Mouse (Mus musculus): ENCODE results near the gene Gm11273.

DNA sequence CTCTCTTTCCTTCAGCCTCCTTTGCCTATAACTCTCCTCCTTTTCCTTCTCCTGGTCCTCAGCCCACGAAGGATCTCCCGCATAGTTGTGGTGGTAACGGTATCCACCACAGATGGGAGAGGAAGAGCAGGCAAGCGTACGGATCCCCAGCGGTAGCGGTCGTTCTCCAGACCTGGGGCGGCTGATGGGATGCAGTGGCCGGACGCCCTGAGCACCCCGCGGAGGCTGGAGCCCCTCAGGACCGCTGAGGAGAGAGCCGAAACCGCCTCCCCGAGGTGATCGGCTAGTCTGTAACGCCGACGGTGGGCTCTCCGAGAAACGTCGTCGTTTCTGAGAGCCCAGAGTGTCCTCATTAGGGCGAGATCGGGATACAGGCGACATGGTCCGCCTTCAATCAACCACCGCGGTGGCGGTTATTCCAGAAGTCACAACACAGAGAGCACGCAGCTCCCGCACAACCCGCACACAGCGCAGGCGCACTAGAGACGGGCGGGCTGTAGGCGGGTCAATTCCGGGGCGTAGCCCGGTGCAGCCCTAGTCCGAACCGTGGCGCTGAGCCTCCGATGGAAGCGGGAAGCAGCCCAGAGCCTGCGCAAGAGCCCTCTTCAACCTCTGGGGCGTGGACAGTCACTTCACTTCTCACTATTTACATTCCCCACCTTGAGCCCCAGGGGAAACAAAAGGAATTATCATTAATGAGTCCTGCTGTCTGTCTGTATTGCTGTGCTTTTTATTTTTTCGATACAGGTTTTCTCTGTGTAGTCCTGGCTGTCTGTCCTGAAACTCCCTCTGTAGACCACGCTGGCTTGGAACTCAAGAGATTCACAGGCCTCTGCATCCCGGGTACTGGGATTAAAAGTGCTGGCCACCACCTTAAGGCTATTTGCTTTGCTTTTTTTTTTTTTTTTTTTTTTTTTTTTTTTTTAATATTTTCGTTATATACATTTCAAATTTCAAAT lies 32.9 kb downstream of the Gm11273 start, which contains the start of gene Nkapl:
- TF ChIP-seq POLR2A (IDR thresholded peaks at IDR 0.05; ENCODE audit: borderline replicate concordance, extremely low read depth, insufficient read depth, insufficient read length, poor library complexity, severe bottlenecking) (peak; percentile 69; the same call in 1 of the 2 replicates), CTCF (IDR thresholded peaks at IDR 0.05; ENCODE audit: borderline replicate concordance, extremely low read depth, insufficient read depth, insufficient read length) (no peak)
